Comparison of ENCODE assay signal across 11 mouse cellular contexts in the genomic region with DNA sequence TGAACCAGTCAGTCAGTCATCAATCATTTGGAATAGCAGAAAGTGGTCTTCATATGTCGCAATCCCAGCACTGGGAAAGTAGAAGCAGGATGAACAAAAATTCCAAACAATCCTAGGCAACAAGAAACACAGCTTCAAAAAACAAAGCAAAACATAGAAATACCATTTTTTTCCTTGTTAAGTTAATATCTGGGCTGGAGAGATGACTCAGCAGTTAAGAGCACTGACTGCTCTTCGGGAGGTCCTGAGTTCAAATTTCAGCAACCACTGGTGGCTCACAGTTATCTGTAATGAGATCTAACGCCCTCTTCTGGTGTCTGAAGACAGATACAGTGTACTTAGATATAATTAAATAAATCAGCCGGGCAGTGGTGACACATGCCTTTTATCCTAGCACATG.
"Had no signal": no experiment of that assay in that cellular context is flagged by ENCODE, and none has a peak within 500 bp of the region (broad histone marks: within the 10 kb centered on the region; RNA-seq: fewer than 3 reads in every experiment).

No protein-coding gene starts in this region.

- H3K4me1 ChIP-seq: limb, embryonic 15.5 days; midbrain, embryonic 12.5 days had no signal

- H3K27ac ChIP-seq: left cerebral cortex, adult 2 months; limb, embryonic 15.5 days; midbrain, embryonic 12.5 days had no signal

- DNase-seq: kidney, adult 18-20 months; kidney, postnatal 10 days; kidney, postnatal 4 days; lung, embryonic 14.5 days; lung, postnatal 14 days; right cerebral cortex, postnatal 25 days; thymus, postnatal 36 days had no signal

- H3K9ac ChIP-seq: limb, embryonic 15.5 days; liver, embryonic 15.5 days; lung, embryonic 14.5 days; midbrain, embryonic 12.5 days had no signal

- H3K4me2 ChIP-seq: limb, embryonic 15.5 days; lung, embryonic 14.5 days; midbrain, embryonic 12.5 days had no signal

- H3K36me3 ChIP-seq: limb, embryonic 15.5 days; liver, embryonic 15.5 days; midbrain, embryonic 12.5 days had no signal

- H3K27me3 ChIP-seq: limb, embryonic 15.5 days; liver, embryonic 15.5 days; midbrain, embryonic 12.5 days had no signal

- H3K4me3 ChIP-seq: left cerebral cortex, adult 2 months; limb, embryonic 15.5 days; liver, embryonic 15.5 days; midbrain, embryonic 12.5 days had no signal

- H3K9me3 ChIP-seq: limb, embryonic 15.5 days; liver, embryonic 15.5 days; midbrain, embryonic 12.5 days had no signal
